Mouse (Mus musculus) small intestine, adult 2 months (tissue): ENCODE data around the gene Cspg4. TPM values are rescaled to one million over a fixed set of nuclear protein-coding genes. Genes with fewer than 3 reads are reported as not detected.

Experiments
- H3K27ac ChIP-seq: fragments of 200-500 bp; 2 replicates; pipeline ENCODE4 v1.5.1; 2012; ENCODE audit warnings: low read depth, low read length, control low read depth, inconsistent platforms; ENCODE audit not compliant: insufficient read depth
- H3K27me3 ChIP-seq: fragments of 200-500 bp; 2 replicates; pipeline ENCODE4 v1.6.1; 2012; ENCODE audit warnings: mild to moderate bottlenecking, moderate library complexity, low read length, inconsistent platforms; ENCODE audit not compliant: control insufficient read depth, insufficient read depth
- H3K36me3 ChIP-seq: fragments of 200-500 bp; 2 replicates; pipeline ENCODE4 v1.6.1; 2012; ENCODE audit warnings: mild to moderate bottlenecking, low read length, control low read depth, inconsistent platforms; ENCODE audit not compliant: control insufficient read depth, insufficient read depth
- H3K4me1 ChIP-seq: fragments of 200-500 bp; 2 replicates; pipeline ENCODE4 v1.6.1; 2012; ENCODE audit warnings: low read length, inconsistent platforms, mixed read lengths; ENCODE audit not compliant: control insufficient read depth, insufficient read depth, insufficient read length
- H3K4me3 ChIP-seq: fragments of 200-500 bp; 2 replicates; pipeline ENCODE4 v1.5.1; 2012; ENCODE audit warnings: low read depth, mild to moderate bottlenecking, control low read depth, inconsistent platforms, low read length, moderate library complexity
- CTCF ChIP-seq: fragments of 200-500 bp; IDR thresholded peaks from 2 replicates; pipeline ENCODE4 v1.5.1; 2012; ENCODE audit warnings: low read depth, mild to moderate bottlenecking, control low read depth, inconsistent platforms, low read length, moderate library complexity, mixed read lengths; ENCODE audit not compliant: insufficient replicate concordance, insufficient read length; ENCODE audit errors: extremely low read depth
- POLR2A ChIP-seq: fragments of 200-500 bp; IDR thresholded peaks from 2 replicates; pipeline ENCODE4 v1.6.1; 2012; ENCODE audit warnings: low read depth, mild to moderate bottlenecking, control low read depth, inconsistent platforms, low read length, moderate library complexity
- WGBS: fragments of 180-500 bp; shearing (Covaris S2); methylation state at CpG from one replicate; pipeline ENCODE4 v1.1.7; 2018; 5-methylcytosine and 5-hydroxymethylcytosine counted together
- polyA plus RNA-seq: library from polyadenylated mRNA; depleted of rRNA; stranded (reverse); fragments of >200 nt; gene quantifications from 2 replicates; pipeline ENCODE4 v1.2.3, GENCODE M21; 2012

Gene Cspg4
- polyA plus RNA-seq, 1 experiment: 11.4 TPM

DNA sequence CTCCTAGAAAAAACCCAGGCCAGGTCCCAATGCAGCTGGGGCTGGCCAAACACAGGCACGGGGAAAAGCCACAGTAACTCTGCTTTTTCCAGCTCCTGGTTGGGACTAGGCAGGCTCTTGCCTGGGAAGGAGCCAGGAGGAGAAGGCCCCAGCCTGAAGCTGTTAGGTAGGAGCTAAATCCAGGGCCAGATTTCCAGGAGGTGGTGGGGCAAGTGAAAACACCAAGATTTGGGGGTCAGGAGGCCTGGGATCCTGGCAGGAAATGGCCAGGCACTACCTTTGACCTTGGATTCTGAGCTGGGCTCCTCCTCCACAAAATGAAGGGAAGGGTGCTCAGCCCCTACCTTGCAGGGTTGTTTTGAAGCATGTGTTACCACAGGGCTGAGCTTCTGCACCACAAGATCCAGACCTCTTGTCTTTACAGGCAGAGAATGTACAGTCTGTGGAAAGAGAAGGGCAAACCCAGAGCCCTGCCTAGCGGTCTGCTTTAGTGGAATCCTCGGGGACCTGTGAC, 560 bp upstream of the Cspg4 start, which contains the start of gene Odf3l1:
Gene Odf3l1 (minus strand): TSS at position 464 of the 514 bp plus-strand sequence.
- no peaks in the 10 kb centered on the region for H3K27me3 ChIP-seq
- H3K4me1 ChIP-seq: peaks cover 8% of the 10 kb centered on the region
- H3K4me3 ChIP-seq: peak within 1 kb of the TSS; percentile 47
- H3K36me3 ChIP-seq: no peaks in the 10 kb centered on the region
- TF ChIP-seq CTCF (no peak), POLR2A (no peak)
- WGBS: 35% methylated on average over 3 of the region's 3 CpGs
- H3K27ac ChIP-seq: peak within 1 kb of the TSS; percentile 35

DNA sequence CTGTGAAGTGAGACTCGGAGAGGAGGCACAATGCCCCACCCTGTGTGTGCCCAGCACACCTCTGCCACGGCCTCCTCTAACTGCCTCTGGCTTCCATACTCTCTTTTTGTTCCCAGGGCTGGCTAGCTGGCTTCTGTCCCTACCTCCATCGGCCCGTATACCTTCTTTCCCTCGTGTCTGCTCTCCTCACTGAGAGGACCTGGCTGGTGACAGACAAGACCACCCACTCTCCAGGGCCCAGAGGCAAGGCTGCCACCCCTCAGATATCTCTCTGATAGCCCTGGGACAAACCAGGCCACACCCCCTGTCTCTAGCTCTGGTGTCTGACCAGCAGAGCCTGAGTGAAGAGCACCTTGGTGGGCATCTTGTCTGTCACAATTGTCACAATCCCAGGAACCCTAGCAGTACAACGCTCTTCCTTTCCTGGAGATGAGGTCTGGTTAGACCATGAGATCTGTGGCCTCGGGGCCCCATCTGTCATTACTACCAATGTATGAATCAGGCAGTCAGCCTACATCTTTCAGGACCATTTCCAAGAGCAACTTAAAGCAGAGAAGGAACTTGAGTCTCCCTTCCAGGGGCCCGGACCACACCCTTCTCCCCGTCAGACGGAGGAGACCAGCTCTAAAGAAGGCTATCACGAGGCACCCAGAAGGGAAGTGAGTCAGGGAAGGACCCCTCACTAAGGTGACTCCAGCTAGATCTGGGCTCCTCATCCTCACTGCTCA, 1.0 kb downstream of the Cspg4 start:
- TF ChIP-seq CTCF (no peak), POLR2A (no peak)
- WGBS: 41% methylated on average over 11 of the region's 11 CpGs
- H3K36me3 ChIP-seq: no peaks in the 10 kb centered on the region
- H3K4me3 ChIP-seq: peak overlapping the region; percentile 47
- H3K4me1 ChIP-seq: peaks cover 10% of the 10 kb centered on the region
- peak overlapping the region; percentile 27 for H3K27ac ChIP-seq
- no peaks in the 10 kb centered on the region for H3K27me3 ChIP-seq

DNA sequence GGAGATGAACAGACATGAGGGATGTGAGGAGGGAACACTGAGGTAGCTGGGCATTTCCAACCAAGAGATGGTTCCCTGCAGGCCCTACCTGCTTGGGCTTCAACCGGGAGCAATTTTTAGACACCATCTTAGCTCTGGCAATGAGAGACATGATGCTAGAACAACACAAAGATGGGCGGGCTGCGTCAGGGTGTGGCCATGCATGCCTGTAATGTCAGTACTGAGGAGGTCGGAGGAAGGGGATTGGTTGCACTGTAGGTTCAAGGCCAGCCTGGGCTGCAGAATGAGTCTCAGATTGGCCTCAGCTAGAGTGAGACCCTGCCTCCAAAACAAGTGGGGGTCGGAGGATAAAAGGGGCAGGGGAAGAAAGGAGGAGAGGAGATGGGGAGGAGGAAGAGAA, 1.6 kb downstream of the Cspg4 start:
- no peak for TF ChIP-seq CTCF
- TF ChIP-seq POLR2A: no peak
- no peaks in the 10 kb centered on the region for H3K27me3 ChIP-seq
- H3K36me3 ChIP-seq: no peaks in the 10 kb centered on the region
- peak overlapping the region; percentile 47 for H3K4me3 ChIP-seq
- peaks cover 8% of the 10 kb centered on the region for H3K4me1 ChIP-seq
- H3K27ac ChIP-seq: peak overlapping the region; percentile 27; the same call in 1 of the 2 replicates
- WGBS: 67% methylated on average over 5 of the region's 5 CpGs

DNA sequence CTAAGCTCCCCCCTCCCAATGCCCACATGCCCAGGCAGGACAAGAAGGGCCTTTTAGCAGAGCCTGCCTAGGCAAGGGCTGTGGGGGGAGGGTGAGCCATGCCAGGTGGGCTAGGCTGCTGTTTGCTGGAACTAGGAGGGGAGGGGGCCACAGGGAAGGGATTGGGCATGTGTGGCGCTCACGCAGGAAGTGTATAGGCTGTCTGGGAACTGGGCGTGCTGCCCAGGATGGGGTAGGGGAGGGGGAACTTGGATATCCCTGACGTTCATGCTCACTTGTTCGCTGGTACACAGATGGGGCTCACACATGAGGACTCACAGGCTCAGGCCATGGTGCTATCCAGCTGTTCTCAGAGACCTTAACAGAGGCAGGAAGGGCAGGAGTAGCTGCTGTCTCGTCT, 3.5 kb downstream of the Cspg4 start:
- peaks cover 8% of the 10 kb centered on the region for H3K4me1 ChIP-seq
- WGBS: 49% methylated on average over 6 of the region's 6 CpGs
- peak overlapping the region; percentile 36 for H3K27ac ChIP-seq

DNA sequence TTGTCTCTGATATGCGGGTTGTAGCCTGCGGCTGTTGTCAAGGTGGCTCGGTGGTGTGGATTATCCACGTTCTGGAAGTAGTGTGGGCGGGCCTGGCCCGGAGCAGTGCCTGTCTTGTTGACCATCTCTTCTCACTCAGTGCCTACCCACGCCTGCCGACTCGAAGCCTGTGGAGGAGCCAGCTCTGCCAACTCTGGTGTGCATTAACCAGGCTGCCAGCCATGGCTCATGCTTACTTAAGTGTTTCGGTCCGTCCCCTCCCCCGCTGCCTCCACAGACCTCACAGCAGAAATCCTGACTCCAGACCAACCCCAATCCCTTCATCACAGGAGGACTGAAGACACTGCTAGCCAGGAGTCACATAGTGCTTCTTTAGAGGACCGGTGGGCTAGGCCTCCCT, 4.7 kb downstream of the Cspg4 start:
- 67% methylated on average over 13 of the region's 13 CpGs for WGBS
- H3K27ac ChIP-seq: no peak overlapping the region
- peaks cover 8% of the 10 kb centered on the region for H3K4me1 ChIP-seq

More for the DNA sequence above, 3.5 kb downstream of the Cspg4 start:
- Histone ChIP-seq H3K36me3 (no peaks in the 10 kb centered on the region), H3K4me3 (no peak overlapping the region), H3K27me3 (no peaks in the 10 kb centered on the region)
- no peak for TF ChIP-seq POLR2A
- TF ChIP-seq CTCF: no peak

DNA sequence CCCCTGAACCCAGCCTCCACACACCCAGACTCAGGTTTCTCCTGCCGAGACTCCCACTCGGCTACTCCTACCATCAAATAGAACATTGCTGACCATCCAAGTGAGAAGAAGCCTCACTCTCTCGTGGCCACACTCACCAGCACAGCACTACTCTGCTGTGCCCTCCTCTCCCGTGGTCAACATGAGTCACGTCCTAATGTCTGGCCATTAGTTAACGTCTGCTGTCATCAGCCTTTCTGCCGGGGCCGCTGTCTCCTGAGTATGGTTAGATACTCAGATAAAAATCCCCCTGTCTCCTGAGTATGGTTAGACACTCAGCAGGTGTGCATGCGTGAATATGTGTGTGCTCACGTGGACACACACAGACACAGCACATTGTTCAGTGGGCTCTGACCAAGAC, 5.9 kb downstream of the Cspg4 start:
- Histone ChIP-seq H3K4me1 (peaks cover 5% of the 10 kb centered on the region; the same call in 1 of the 2 replicates), H3K4me3 (no peak overlapping the region), H3K27me3 (no peaks in the 10 kb centered on the region), H3K36me3 (no peaks in the 10 kb centered on the region), H3K27ac (peak overlapping the region; percentile 25)
- TF ChIP-seq CTCF: no peak
- no peak for TF ChIP-seq POLR2A
- WGBS: 56% methylated on average over 10 of the region's 10 CpGs

More for the DNA sequence above, 4.7 kb downstream of the Cspg4 start:
- Histone ChIP-seq H3K27me3 (no peaks in the 10 kb centered on the region), H3K4me3 (no peak overlapping the region), H3K36me3 (no peaks in the 10 kb centered on the region)
- no peak for TF ChIP-seq POLR2A
- no peak for TF ChIP-seq CTCF

DNA sequence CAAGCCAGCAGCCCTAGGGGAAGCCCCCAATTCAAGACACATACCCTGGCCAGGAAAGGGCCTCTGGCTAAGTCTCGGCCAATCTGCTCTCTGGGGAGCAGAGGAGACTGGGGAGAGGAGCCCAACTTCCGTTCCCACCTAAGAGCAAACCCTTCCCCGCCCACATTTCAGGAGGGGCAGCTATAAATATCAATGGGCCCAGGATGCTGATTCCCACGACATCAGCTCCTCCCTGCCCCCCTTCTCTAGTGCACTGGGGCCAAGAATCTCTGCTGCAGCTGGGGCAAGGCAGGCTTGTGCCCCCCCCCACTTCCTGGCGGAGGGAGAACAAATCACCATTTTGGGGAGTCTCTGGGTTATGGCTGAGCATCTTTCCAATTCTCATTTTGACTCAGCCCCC, 6.4 kb downstream of the Cspg4 start:
- TF ChIP-seq CTCF (no peak), POLR2A (no peak)
- H3K4me3 ChIP-seq: no peak overlapping the region
- H3K36me3 ChIP-seq: no peaks in the 10 kb centered on the region
- 31% methylated on average over 5 of the region's 5 CpGs for WGBS
- no peaks in the 10 kb centered on the region for H3K27me3 ChIP-seq
- H3K4me1 ChIP-seq: peaks cover 5% of the 10 kb centered on the region; the same call in 1 of the 2 replicates
- H3K27ac ChIP-seq: peak overlapping the region; percentile 25
